Mouse (Mus musculus): ENCODE results near the gene Naa35.

GRCm38 (mm10) chr13:59556670-59557069, 28.4 kb upstream of the Naa35 start:
- TF ChIP-seq CTCF (IDR thresholded peaks at IDR 0.05; ENCODE audit: control insufficient read depth, insufficient read depth, insufficient read length): no peak
- no peak for TF ChIP-seq MYOD1 (IDR thresholded peaks at IDR 0.05; ENCODE audit: control insufficient read depth, insufficient read length, low read depth)
- no peak for TF ChIP-seq USF1 (IDR thresholded peaks at IDR 0.05; ENCODE audit: low read depth)
- no peak for TF ChIP-seq FOSL1 (IDR thresholded peaks at IDR 0.05; ENCODE audit: insufficient read depth, low read length, poor library complexity, severe bottlenecking)
- no peak for TF ChIP-seq MAX (IDR thresholded peaks at IDR 0.05)
